Mouse (Mus musculus) embryo, embryonic 11.5 days (tissue): ENCODE results near the gene Lyve1.
"Not testable (repeated sequence)": the region's sequence is repeated elsewhere in the genome, so short reads cannot be mapped to it uniquely, and the experiment has no call there.

ENCODE experiments used
- DNase-seq: peaks from one replicate; pipeline ENCODE4 v3.0.0-alpha.2; 2012; ENCODE audit warnings: low read depth, low spot score

Gene Lyve1

DNA sequence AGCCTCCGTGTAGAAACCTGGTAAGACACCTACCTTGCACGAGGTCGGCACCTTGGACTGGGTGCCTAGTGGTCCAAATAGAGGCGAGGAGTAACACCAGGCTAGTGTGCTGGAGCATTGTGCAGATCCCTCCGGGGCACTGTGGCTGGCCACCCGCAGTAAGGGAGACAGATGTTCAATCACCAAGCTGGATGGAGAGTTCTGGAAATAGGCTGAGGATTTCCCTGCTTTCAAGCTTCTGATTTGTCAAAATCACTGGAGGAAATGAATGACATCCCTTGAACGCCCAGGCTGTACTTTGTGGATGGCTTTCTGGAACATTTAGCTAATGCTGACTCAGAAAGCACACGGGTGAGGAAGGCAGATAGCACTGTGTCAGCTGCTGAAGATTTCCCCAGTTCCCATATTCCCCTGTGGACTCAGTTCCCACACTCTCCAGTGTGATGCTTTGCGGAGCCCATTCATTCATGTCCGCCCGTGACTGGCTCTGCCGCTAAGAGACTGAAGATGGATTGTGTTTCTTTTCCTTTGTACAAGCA lies at the start of gene Lyve1:
TSS of gene Lyve1 (minus strand) at position 489 of the 539 bp plus-strand sequence.
- DNase-seq = no peak

- DNase-seq = no peak
Measured at GRCm38 (mm10) chr7:110908209-110909144, 45.4 kb upstream of the Lyve1 start.

GRCm38 (mm10) chr7:110906566-110906965 lies 43.5 kb upstream of the Lyve1 start:
- no peak for DNase-seq

DNA sequence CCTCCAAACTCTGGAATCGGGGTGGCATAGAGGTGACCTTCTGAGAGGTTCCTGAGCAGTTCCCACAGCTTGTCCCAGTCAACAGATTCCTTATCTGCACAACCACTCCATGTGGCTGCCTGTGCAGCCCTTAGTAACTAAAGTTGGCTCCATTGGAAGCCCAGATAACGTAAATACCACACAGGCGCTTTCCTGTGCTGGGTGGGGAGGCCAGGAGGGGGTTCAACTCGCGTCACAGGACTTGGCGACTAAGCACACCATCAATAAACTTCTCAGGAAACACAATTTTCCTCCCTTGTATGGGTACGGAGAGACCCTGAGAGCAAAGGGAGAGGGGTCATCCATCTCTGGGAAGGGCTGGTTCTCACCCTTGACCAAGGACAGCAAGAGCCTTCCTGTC lies 40.2 kb upstream of the Lyve1 start:
- no peak for DNase-seq

- DNase-seq = no peak
Measured at GRCm38 (mm10) chr7:110897202-110897601, 34.2 kb upstream of the Lyve1 start.

GRCm38 (mm10) chr7:110896453-110896852 lies 33.4 kb upstream of the Lyve1 start:
- no peak for DNase-seq

- DNase-seq = not testable (repeated sequence)
Measured at GRCm38 (mm10) chr7:110895772-110896171, 32.7 kb upstream of the Lyve1 start.

DNA sequence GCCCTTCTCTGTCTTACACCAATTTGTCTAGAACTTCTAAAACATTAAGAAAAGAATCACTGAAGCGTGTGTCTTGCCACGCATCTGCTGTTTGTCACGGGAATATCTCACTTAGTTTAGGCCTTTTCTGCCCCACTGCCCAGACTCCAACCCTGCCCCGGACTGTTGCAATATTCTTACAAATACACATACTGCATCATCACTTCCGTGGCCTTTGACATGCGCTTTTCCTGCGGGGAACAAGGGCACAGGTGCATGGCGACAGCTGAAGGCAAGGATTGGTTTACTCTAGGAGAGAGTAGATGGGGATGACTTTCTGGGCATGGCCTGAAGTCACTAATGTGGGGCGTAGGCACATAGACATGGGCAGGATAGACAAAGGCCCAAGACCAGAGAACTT lies 31.6 kb upstream of the Lyve1 start:
- no peak for DNase-seq

DNA sequence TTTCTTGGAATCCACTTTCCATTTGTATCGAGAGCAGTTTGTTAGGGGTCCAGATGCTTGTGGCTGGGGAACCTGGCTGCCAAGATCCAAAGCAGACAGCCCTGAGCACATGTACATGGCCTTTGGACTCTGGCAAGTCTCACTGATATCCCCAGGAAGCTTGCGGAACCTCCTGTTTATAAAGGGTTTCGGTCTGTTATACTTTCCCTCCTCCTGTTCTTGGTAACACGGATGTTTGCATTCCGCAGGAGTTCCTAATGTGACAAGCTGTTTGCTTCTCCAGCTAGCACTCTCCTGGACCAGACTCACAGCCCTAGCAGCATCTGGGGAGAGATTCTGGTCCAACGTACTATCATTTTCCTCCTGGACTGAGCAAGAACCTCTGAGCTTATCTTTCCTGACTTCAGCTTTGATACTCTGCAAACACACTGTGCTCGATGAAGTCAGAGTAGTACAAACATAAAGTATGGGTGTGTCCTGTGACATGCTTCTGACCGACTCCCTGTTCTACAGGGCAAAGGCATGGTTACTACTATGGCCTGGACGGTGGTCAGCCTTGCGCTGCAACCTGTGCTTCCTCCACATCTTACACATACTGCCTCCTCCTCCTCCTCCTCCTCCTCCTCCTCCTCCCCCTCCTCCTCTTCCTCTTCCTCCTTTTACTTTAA lies 31.0 kb upstream of the Lyve1 start:
- DNase-seq = no peak

DNA sequence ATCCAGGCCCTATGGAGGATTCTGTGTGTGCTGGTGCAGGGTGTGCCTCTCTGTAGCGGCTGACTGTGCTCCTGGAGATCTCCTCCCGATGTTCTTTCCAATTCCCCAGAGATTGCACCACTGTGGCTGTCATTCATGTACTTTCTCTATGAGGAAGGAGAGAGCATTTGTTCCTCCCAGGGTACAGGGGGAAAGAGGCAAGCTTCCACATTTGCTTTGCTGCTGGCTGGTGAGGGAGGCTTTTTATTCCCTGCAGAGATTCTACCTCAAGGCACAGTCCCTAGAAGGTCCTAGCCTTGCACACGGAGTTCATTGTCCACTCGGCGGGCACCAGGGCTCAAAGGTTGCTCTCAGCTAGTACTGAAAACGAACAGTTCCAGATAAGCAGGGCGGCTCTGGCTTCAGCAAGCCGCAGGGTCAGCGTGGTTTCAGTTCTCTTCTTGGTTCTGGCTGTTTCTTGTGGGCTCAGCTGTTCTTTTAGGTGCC lies 28.5 kb upstream of the Lyve1 start:
- no peak for DNase-seq

- DNase-seq = no peak
Measured at GRCm38 (mm10) chr7:110881746-110882333, 18.8 kb upstream of the Lyve1 start.

DNA sequence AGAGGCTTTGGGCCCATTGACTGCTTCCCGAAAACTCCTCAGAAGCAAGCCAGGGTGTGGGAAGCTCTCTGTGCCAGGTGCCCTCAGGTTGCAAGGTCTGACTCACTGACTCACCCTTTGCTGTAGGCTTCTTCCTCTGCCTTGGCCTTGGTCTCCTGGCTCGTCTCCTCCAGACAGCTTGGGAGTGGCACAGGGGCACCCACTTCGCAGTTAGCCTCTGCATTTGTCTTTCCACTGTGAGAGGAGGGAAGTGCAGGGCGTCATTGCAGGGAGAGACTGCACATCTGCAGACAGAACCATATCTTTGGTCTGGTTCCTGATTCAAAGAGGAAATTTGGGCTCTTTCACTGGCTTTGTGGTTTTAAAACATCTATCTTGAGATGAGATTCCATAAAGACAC lies 15.0 kb upstream of the Lyve1 start:
- no peak for DNase-seq

GRCm38 (mm10) chr7:110876965-110877364 lies 13.9 kb upstream of the Lyve1 start:
- DNase-seq = no peak

DNA sequence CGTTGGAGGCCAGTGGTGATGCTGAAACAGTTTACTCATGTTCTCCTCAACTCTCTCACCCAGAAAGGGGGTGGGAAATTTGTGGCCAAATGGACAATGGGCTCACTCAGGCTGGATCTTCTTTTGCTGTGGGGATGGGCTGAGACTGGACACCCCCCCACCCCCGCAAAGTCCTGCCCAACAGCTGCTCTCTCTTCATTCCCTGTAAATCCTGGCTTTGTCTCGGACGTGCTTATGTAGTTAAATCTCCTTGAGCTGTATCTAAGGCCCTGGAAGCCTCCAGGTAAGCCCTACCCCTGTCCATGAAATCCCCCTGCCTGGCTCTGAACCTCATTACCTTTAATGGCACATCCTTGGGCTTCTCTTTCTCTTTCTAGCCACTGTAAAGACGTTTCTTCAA lies 5.8 kb upstream of the Lyve1 start:
- no peak for DNase-seq

- no peak for DNase-seq
Measured at GRCm38 (mm10) chr7:110867116-110867515, 4.1 kb upstream of the Lyve1 start.

DNA sequence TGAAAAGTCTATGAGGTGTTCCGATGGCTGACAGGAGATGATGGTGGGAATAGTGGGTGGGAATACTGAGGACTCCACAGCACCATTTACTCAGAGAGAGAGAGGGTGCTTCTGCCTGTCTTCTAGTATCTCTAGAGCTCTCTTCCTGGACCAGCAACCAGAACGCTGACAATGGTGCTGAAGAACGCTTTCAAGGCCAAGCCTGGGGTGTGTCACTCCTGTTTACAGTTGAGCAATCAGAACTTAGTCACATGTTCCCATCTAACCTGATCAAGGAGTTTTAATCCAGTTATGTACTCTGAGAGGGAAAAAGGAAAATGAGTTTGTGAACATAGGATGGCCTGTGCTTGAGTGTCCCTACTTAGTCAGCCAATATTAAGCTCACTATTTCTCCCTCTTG lies 3.0 kb upstream of the Lyve1 start:
- no peak for DNase-seq

- DNase-seq = no peak
Measured at GRCm38 (mm10) chr7:110865570-110865969, 2.5 kb upstream of the Lyve1 start.

DNA sequence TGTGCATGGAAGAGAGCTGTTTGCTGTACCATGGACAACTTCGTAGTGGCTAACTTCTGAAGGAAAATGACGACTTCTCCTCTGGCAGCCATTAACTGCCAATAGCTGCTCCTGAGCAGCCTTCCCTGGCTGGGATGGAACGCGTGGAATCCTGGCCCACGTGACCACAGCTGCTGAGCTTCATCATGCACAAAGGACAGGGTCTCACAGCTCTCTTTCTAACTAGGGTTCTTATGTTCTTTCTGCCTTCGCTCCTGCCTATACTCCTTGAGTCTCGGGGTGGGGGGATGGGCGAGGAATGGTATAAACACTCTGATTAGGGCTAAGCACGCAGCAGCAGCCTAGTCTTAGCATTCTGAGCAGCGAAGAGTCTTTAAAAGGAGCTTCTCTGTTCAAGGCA lies 2.0 kb upstream of the Lyve1 start:
- no peak for DNase-seq

- no peak for DNase-seq
Measured at GRCm38 (mm10) chr7:110860129-110860528, 2.9 kb downstream of the Lyve1 start.

GRCm38 (mm10) chr7:110855604-110856003 lies 7.4 kb downstream of the Lyve1 start:
- no peak for DNase-seq

- DNase-seq = no peak
Measured at GRCm38 (mm10) chr7:110854927-110855546, 8.0 kb downstream of the Lyve1 start.

- DNase-seq = no peak
Measured at GRCm38 (mm10) chr7:110854519-110854918, 8.5 kb downstream of the Lyve1 start.
